Mouse (Mus musculus) kidney, adult 8-10 months (tissue): Measurements from ENCODE around the gene Nol4l.

ENCODE experiments used
- DNase-seq, 2 experiments: peaks; one replicate each; pipeline ENCODE4 v3.0.0; 2022

Nol4l gene

GRCm38 (mm10) chr2:153542936-153543668, 13.3 kb upstream of the Nol4l start:
- no peak for DNase-seq

GRCm38 (mm10) chr2:153538898-153539297, 9.1 kb upstream of the Nol4l start:
- no peak for DNase-seq

GRCm38 (mm10) chr2:153533981-153534380, 4.2 kb upstream of the Nol4l start:
- no peak for DNase-seq

DNA sequence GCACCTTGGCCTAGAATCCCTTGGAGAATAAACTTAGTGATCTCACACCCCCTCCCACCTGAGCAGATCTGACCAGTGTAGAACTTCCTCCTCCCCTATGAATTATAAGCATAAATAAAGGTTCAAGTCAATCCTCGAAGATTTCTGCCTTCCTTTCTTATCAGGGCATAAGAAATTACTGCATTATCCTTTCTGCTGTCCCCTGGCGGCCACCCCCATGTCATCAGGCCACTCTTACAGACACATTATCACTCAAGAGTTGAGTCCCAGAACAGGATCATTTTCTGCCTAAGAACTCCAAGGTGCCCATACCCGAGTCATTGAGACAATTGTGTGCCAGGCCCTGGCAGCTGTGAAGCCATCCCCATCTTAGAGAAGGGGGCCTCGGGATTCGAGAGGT, 1.2 kb upstream of the Nol4l start:
- DNase-seq, result no peak

- DNase-seq, result peak in 1 of 2 experiments; percentile 33
Measured at GRCm38 (mm10) chr2:153529365-153529781, 398 bp downstream of the Nol4l start.

DNA sequence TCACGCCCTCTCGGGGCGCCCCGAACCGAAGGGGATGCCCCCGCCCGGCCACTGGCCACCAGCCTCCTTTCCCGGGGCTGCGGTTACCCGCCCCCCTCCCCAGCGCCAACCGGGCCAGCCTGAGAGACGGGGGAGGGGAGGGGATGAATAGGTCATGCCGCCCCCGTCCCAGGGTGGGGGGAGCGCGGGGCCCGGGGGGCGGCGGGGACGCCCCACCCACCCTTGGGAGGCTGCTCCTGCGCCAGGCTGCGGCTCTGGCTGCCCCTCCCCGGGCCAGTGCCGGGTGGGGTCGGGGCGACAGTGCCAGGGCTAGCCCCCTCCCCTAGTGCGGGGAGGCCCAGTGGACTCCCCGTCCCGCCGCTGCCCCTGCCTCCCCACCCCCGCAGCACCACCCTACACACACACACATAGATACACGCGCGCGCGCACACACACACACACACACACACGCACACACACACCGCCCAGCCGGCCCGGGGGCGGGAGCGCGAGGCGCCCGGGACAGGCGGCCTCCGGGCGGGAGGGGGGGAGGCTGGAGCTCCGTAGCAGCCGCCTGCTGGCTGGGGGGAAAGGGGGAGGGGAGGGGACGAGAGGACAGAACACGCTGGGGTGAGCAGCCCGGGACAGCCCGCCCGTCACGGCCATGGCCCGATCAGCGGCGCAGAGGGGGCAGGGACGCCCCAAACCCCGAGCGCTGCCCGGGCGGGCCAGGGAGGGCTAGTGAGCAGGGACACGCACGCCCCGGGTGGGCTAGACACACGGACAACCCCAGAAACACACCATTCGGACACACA, 1.0 kb downstream of the Nol4l start:
- DNase-seq, result no peak

- no peak for DNase-seq
Measured at GRCm38 (mm10) chr2:153527580-153528531, 1.9 kb downstream of the Nol4l start.

- DNase-seq, result no peak
Measured at GRCm38 (mm10) chr2:153526850-153527530, 2.8 kb downstream of the Nol4l start.

- no peak for DNase-seq
Measured at GRCm38 (mm10) chr2:153525906-153526311, 3.9 kb downstream of the Nol4l start.

DNA sequence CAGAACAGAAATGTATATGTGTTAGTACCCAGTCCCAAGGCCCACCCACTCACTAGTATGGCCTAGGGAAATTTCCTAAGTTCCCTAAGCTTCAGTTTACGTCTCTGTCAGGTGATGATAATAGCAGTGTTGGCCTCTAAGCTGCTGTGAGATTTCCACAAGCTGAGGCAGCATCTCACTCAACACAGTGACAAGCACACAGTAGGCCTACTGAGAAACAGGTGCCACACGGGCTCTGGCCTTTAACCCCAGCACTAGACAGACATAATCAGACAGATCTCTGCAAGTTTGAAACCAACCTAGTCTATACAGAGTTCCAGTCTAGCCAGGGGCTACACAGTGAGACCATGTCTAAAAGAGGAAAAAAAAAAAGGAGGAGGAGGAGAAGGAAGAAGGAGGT, 5.0 kb downstream of the Nol4l start:
- DNase-seq, result no peak

DNA sequence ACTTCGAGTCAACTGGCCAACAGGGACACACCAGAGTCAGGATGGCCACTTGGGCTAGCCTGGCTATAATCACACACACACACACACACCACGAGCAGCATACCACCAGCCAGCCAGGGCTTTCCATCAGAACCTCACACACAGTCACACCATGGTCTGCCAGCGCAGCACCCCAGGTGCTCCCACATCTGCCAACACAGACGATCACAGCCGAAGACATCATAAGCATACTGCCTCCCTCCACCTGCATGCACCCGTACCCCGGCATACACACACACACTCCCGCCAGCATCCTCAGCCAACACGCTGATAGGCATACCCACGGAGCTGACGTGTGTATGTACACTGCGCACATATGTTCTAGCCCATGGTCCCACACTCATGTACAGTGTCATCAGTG, 6.1 kb downstream of the Nol4l start:
- no peak for DNase-seq

GRCm38 (mm10) chr2:153523143-153523542, 6.6 kb downstream of the Nol4l start:
- DNase-seq, result no peak

GRCm38 (mm10) chr2:153522270-153522669, 7.5 kb downstream of the Nol4l start:
- no peak for DNase-seq

GRCm38 (mm10) chr2:153520057-153520456, 9.7 kb downstream of the Nol4l start:
- no peak for DNase-seq

DNA sequence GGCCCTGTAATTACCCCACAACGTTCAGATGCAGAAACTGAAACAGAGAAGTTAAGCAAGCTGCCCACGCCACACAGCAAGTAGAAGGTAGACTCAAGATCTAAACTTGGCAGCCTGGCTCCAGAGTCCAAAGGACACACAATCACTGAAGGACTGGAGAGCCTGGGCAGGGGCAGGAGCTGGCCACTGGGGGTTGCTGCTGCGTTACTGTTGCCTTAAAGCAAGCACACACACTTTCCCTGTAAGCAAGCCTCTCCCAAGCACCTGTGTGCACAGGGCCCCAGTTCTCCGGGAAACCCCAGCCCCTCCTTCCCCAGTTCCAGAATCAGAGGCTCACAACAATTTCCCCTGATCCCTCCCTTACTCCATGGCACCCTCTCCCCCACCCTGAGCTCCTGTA, 12.8 kb downstream of the Nol4l start:
- peak; percentile 57 to 58 for DNase-seq

DNA sequence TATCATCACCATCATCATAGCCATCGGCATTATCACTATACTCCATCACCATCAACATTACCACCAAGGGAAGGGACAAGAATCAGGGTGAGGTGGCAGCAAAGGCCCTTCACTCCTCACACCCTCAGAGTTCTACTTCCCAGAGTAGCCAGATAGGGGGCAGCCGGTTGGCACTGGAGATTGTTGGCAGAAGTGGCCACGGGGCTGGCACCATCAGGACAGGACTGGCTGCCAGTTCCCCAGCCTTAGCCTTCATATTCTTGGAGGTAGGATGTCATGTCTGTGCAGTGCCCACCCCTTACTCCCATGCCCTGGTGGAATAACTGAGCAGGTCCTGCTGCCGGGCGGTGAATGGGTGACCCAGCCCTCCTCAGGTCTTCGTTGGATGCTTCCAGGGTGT, 14.2 kb downstream of the Nol4l start:
- no peak for DNase-seq

GRCm38 (mm10) chr2:153514497-153515380, 15.0 kb downstream of the Nol4l start:
- DNase-seq, result peak in 1 of 2 experiments; percentile 34

- DNase-seq, result no peak
Measured at GRCm38 (mm10) chr2:153513983-153514382, 15.8 kb downstream of the Nol4l start.

DNA sequence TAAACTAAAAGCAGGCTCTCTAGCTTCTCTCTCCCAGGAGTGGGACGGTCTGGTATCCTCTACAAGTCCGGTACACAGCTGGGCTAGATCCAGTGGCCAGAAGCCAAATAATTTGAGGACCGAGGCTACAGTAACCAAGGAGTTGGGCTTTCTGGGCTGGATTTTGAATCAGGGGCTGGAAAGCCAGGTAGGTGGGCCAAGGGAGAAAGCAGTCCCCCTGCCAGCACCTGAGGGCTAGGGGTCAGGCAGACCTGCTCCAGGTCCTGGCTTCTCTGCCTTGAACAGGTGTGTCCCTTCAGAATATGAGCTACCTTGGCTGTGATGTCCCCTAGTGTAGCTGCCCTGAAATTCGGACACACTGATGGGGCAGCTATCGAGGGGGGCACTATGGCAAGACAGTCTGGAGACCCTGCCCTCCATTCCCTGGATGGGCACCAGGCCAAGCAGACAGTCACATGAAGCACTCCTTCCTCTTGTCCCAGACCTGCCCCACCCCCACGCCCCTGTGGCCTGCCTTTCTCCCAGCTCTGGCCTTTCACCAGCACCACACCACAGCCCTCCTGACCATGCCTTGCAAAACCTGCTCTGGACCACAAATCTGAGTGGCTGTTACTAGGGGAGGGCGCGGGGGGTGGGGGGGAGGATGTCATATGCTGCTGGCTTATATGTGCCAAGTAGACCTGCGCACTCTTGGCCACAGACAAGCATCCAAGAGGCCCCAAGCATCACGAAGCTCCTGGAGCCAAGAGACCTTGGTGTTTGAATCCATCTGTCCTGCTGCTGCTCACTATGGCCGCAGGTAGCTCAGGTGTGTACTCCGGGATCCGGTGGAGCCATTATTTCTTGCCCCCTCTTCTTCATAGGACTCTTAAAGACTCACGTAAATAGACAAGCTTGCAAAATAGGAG, 17.1 kb downstream of the Nol4l start:
- DNase-seq, result no peak

DNA sequence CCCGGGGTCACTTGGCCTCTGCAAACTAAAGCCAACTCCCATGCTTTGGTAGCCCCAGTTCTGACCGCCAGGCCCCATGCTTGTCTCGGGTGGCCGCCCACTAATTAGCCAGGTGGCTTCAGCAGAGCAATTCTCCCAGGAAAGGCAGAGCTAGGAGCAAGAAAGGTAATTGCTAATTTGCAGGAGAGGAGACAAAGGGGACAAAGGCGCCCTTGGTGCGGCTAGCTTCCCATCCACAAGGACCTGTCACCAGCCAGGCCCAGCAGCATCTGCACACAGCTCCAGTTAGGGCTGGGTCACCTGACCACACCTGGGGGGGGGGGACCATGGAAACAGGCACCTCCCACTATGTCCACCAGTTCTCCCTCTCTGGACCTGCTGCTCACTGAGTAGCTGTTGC, 18.2 kb downstream of the Nol4l start:
- no peak for DNase-seq
